Mouse (Mus musculus) spleen, adult 2 months (tissue): ENCODE data around the gene Usp30. TPM values are rescaled to one million over a fixed set of nuclear protein-coding genes. Genes with fewer than 3 reads are reported as not detected.

Source experiments
- DNase-seq, 2 experiments: peaks; one replicate each; pipeline versions ENCODE4 v3.0.0 to v3.0.0-alpha.2; 2012 to 2021; ENCODE audit warnings: low spot score in 2 of 2, low read depth in 1 of 2
- H3K27ac ChIP-seq: fragments of 200-500 bp; 2 replicates; pipeline ENCODE4 v1.5.1; 2012; ENCODE audit warnings: low read length, inconsistent platforms; ENCODE audit not compliant: insufficient read depth
- H3K27me3 ChIP-seq: fragments of 200-500 bp; 2 replicates; pipeline ENCODE4 v1.6.1; 2012; ENCODE audit warnings: mild to moderate bottlenecking, moderate library complexity, low read length, inconsistent platforms; ENCODE audit not compliant: control insufficient read depth, insufficient read depth
- H3K36me3 ChIP-seq: fragments of 200-500 bp; 2 replicates; pipeline ENCODE4 v1.6.1; 2012; ENCODE audit warnings: mild to moderate bottlenecking, low read length, inconsistent platforms; ENCODE audit not compliant: control insufficient read depth, insufficient read depth
- H3K4me1 ChIP-seq: fragments of 200-500 bp; 2 replicates; pipeline ENCODE4 v1.6.1; 2011; ENCODE audit warnings: inconsistent platforms; ENCODE audit not compliant: control insufficient read depth, insufficient read depth, insufficient read length
- H3K4me3 ChIP-seq: fragments of 200-500 bp; 2 replicates; pipeline ENCODE4 v1.5.1; 2011; ENCODE audit warnings: mild to moderate bottlenecking, inconsistent platforms; ENCODE audit not compliant: insufficient read depth, insufficient read length; ENCODE audit errors: extremely low read depth
- CTCF ChIP-seq: fragments of 200-500 bp; IDR thresholded peaks from 2 replicates; pipeline ENCODE4 v1.5.1; 2011; ENCODE audit warnings: mild to moderate bottlenecking, inconsistent platforms; ENCODE audit not compliant: insufficient read depth, insufficient read length, insufficient replicate concordance; ENCODE audit errors: extremely low read depth
- POLR2A ChIP-seq: fragments of 200-500 bp; IDR thresholded peaks from 2 replicates; pipeline ENCODE4 v1.6.1; 2011; ENCODE audit warnings: low read depth, low read length, inconsistent platforms
- WGBS: fragments of 180-500 bp; shearing (Covaris S2); methylation state at CpG from one replicate; pipeline ENCODE4 v1.1.7; 2018; 5-methylcytosine and 5-hydroxymethylcytosine counted together
- polyA plus RNA-seq: library from polyadenylated mRNA; depleted of rRNA; stranded (reverse); fragments of >200 nt; gene quantifications from 2 replicates; pipeline ENCODE4 v1.2.3, GENCODE M21; 2012

Gene Usp30
- polyA plus RNA-seq, 1 experiment, result 14.0 TPM

DNA sequence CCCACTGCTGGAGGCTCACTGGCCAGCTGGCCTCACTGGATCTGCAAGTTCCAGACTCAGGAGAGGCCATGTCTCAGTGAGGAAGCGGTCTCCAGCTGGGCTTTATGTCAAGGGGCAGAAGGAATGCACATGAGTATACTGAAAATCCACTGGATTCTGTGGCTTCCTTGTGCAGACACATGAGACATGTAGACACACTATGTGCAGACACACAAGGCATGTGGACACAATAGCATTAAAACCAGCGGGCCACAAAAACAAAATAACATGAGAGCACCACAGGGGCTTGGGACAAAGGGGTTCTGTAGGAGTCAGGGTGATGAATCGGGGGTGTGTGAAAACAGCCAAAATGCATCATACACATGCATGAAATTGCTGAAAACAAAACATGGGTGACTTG, 60.7 kb downstream of the Usp30 start:
- H3K4me3 ChIP-seq, result no peak overlapping the region
- peaks cover 4% of the 10 kb centered on the region for H3K4me1 ChIP-seq
- TF ChIP-seq POLR2A (no peak), CTCF (no peak)
- H3K36me3 ChIP-seq, result peaks cover 16% of the 10 kb centered on the region
- no peaks in the 10 kb centered on the region for H3K27me3 ChIP-seq
- DNase-seq, result no peak
- H3K27ac ChIP-seq, result no peak overlapping the region
- WGBS, result 94% methylated on average over 3 of the region's 3 CpGs

GRCm38 (mm10) chr5:114126499-114127244, 61.4 kb downstream of the Usp30 start:
- DNase-seq, result no peak
- WGBS, result 79% methylated on average over 7 of the region's 7 CpGs
- H3K27me3 ChIP-seq, result no peaks in the 10 kb centered on the region
- peaks cover 5% of the 10 kb centered on the region for H3K4me1 ChIP-seq
- TF ChIP-seq POLR2A (no peak), CTCF (no peak)
- H3K4me3 ChIP-seq, result peak overlapping the region; percentile 75; the same call in 1 of the 2 replicates
- H3K36me3 ChIP-seq, result peaks cover 14% of the 10 kb centered on the region
- H3K27ac ChIP-seq, result no peak overlapping the region

GRCm38 (mm10) chr5:114127374-114128349, 62.4 kb downstream of the Usp30 start, which contains the start of gene Alkbh2:
Gene Alkbh2, minus strand, starts transcription at chr5:114128218.
- peak within 1 kb of the TSS; percentile 75 for H3K4me3 ChIP-seq
- WGBS, result 3% methylated on average over 69 of the region's 69 CpGs
- H3K27me3 ChIP-seq, result no peaks in the 10 kb centered on the region
- peak; percentile 55 to 77 for DNase-seq
- H3K27ac ChIP-seq, result peak within 1 kb of the TSS; percentile 79
- H3K36me3 ChIP-seq, result peaks cover 12% of the 10 kb centered on the region
- TF ChIP-seq POLR2A, result no peak
- peak; percentile 99 for TF ChIP-seq CTCF
- H3K4me1 ChIP-seq, result peaks cover 10% of the 10 kb centered on the region

GRCm38 (mm10) chr5:114129550-114130210, 64.4 kb downstream of the Usp30 start:
- DNase-seq, result no peak
- TF ChIP-seq POLR2A, result no peak
- TF ChIP-seq CTCF, result no peak
- no peak overlapping the region; the same call in 1 of the 2 replicates for H3K4me3 ChIP-seq
- 80% methylated on average over 15 of the region's 15 CpGs for WGBS
- no peak overlapping the region for H3K27ac ChIP-seq
- H3K36me3 ChIP-seq, result no peaks in the 10 kb centered on the region
- no peaks in the 10 kb centered on the region for H3K27me3 ChIP-seq
- peaks cover 10% of the 10 kb centered on the region for H3K4me1 ChIP-seq

DNA sequence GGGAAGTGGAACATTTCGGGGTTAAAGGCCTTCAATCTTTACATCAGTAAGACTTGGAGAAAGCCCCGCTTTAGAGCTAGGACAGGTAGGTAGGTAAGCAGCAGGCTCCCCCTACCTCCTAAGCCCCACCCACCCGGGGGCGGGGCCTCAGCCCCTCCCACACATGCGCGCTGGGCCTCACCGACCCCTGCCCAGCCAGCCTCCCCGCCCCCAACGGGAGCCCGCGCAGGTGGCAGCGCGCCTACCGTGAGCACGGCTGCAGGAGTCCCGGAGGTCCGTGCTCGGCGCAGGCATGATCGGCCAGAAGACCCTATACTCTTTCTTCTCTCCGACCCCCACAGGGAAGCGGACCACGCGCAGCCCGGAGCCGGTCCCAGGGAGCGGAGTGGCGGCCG, 64.9 kb downstream of the Usp30 start, which contains the start of gene Ung:
Gene Ung, plus strand, starts transcription at position 176 of the 395 bp plus-strand sequence.
- Histone ChIP-seq H3K4me3 (peak within 1 kb of the TSS; percentile 95), H3K36me3 (no peaks in the 10 kb centered on the region), H3K27ac (peak within 1 kb of the TSS; percentile 69), H3K27me3 (no peaks in the 10 kb centered on the region), H3K4me1 (peaks cover 10% of the 10 kb centered on the region)
- peak; percentile 45 to 69 for DNase-seq
- under 1% methylated on average over 29 of the region's 29 CpGs for WGBS
- TF ChIP-seq POLR2A (no peak), CTCF (no peak)

DNA sequence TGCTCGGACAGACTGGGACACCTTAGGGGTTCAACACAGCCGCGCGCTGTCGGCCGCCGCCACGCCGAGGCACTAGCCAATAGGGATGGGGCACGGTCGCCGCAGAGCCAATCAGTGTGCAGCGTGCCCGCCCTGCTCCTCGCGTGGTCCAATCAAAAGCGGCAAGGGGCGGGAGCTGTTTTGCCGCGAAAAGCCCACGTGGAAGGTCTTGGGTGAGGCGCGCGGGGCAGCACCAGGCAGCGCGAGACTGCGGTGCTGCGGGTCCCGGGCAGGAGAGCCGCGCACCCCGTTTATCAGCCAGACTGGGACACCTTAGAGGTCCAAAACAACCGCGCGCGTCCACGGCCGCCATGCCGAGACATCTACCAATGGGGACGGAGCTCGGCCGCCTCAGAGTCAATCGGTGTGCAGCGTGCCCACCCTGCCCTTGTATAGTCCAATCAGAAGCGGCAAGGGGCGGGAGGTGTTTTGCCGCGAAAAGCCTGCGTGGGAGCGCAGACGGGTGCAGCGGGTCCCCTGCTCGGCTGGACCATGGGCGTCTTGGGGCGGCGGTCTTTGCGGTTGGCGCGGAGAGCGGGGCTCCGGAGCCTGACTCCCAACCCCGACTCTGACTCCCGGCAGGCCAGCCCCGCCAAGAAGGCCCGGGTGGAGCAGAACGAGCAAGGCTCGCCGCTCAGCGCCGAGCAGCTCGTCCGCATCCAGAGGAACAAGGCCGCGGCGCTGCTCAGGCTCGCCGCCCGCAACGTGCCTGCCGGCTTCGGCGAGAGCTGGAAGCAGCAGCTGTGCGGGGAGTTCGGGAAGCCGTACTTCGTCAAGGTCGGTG, 65.6 kb downstream of the Usp30 start:
- Histone ChIP-seq H3K4me1 (peaks cover 10% of the 10 kb centered on the region), H3K27ac (peak overlapping the region; percentile 69)
- peak; percentile 82 to 90 for DNase-seq

More for the DNA sequence above, 65.6 kb downstream of the Usp30 start:
- no peak for TF ChIP-seq CTCF
- TF ChIP-seq POLR2A, result no peak; the same call in 1 of the 2 replicates
- WGBS, result under 1% methylated on average over 87 of the region's 87 CpGs
- Histone ChIP-seq H3K27me3 (no peaks in the 10 kb centered on the region), H3K4me3 (peak overlapping the region; percentile 95), H3K36me3 (no peaks in the 10 kb centered on the region)
